Mouse (Mus musculus) heart, embryonic 14.5 days (tissue): ENCODE data around the gene Vps51. TPM values are rescaled to one million over a fixed set of nuclear protein-coding genes. Genes with fewer than 3 reads are reported as not detected.

Source experiments
- ATAC-seq: fragments of 200-750 bp; cut with Nextera tagmentation; 2 replicates; pipeline ENCODE4 v1.8.0; 2017; ENCODE audit warnings: low read depth, moderate TSS enrichment; ENCODE audit not compliant: insufficient number of reproducible peaks, insufficient read depth, low FRiP score
- H3K27ac ChIP-seq, 2 experiments: fragments of 200-500 bp in 1 of 2; fragments of 300-500 bp in 1 of 2; sonication (generic) in 1 of 2; replicated peaks in 1 of 2; 2 replicates each; pipeline ENCODE4 v1.5.1; 2012 to 2014; ENCODE audit warnings: low read depth in 2 of 2, low read length in 2 of 2, control low read depth in 1 of 2, mild to moderate bottlenecking in 1 of 2, mixed read lengths in 1 of 2; ENCODE audit not compliant: control insufficient read depth in 1 of 2, insufficient read depth in 1 of 2
- H3K27me3 ChIP-seq: fragments of 300-500 bp; sonication (generic); 2 replicates; pipeline ENCODE4 v1.6.1; 2014; ENCODE audit warnings: mild to moderate bottlenecking, low read length, control low read depth; ENCODE audit not compliant: control insufficient read depth, insufficient read depth
- H3K36me3 ChIP-seq: fragments of 300-500 bp; sonication (generic); 2 replicates; pipeline ENCODE4 v1.6.1; 2014; ENCODE audit warnings: mild to moderate bottlenecking, control low read depth, low read length, mixed read lengths; ENCODE audit not compliant: control insufficient read depth, insufficient read depth
- H3K4me1 ChIP-seq, 2 experiments: fragments of 200-500 bp in 1 of 2; fragments of 300-500 bp in 1 of 2; sonication (generic) in 1 of 2; 2 replicates each; pipeline ENCODE4 v1.6.1; 2012 to 2014; ENCODE audit warnings: low read length in 2 of 2, control low read depth in 1 of 2, mixed read lengths in 1 of 2; ENCODE audit not compliant: control insufficient read depth in 2 of 2, insufficient read depth in 2 of 2
- H3K4me2 ChIP-seq: fragments of 300-500 bp; sonication (generic); 2 replicates; pipeline ENCODE4 v1.6.1; 2014; ENCODE audit warnings: mild to moderate bottlenecking, low read length
- H3K4me3 ChIP-seq, 2 experiments: fragments of 200-500 bp in 1 of 2; fragments of 300-500 bp in 1 of 2; sonication (generic) in 1 of 2; 2 replicates each; pipeline ENCODE4 v1.5.1; 2012 to 2014; ENCODE audit warnings: low read length in 2 of 2, mild to moderate bottlenecking in 2 of 2, control low read depth in 1 of 2, low read depth in 1 of 2, moderate library complexity in 1 of 2; ENCODE audit not compliant: control insufficient read depth in 1 of 2, insufficient read depth in 1 of 2
- H3K9ac ChIP-seq: fragments of 300-500 bp; sonication (generic); 2 replicates; pipeline ENCODE4 v1.6.1; 2014; ENCODE audit warnings: mild to moderate bottlenecking, low read length
- H3K9me3 ChIP-seq: fragments of 300-500 bp; sonication (generic); 2 replicates; pipeline ENCODE4 v1.6.1; 2016; ENCODE audit warnings: low read length, control low read depth; ENCODE audit not compliant: control insufficient read depth
- WGBS: fragments of 180-500 bp; shearing (Covaris S2); extraction: QIAGEN DNeasy Blood & Tissue Kit; methylation state at CpG from one replicate; pipeline ENCODE4 v1.1.7; 2014; 5-methylcytosine and 5-hydroxymethylcytosine counted together
- polyA plus RNA-seq: library from polyadenylated mRNA; unstranded; fragments of >200 nt; fragmentation: Nextera tagmentation; extraction: Ambion mirVana; gene quantifications from 2 replicates; pipeline ENCODE4 v1.2.1, GENCODE M21; 2014

Gene Vps51
- polyA plus RNA-seq, 1 experiment from 2014 or later, result 44.8 TPM

DNA sequence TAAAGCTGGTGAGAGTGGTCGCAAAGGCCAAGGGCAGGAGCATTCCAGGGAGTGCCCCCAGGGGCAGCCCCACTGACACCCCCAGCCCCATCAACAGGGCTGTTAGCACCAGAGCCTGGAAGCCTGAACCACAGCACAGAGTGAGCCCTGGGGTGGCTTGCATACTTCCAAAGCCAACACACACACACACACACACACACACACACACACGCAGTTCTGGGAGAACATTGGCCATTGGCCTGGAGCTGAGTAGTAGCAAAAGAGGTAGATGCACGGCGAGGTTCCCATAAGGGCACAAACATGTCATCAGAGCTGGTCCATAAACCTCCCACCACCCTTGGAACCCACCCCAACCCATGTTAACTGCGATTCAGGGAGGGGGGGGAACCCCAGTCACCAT lies 10.5 kb downstream of the Vps51 start:
- no peaks in the 10 kb centered on the region for H3K27me3 ChIP-seq
- H3K4me1 ChIP-seq, result peaks cover 22 to 35% of the 10 kb centered on the region in 2 experiments
- peak overlapping the region; percentile 43 to 49 for H3K4me3 ChIP-seq
- ATAC-seq, result no peak
- no peaks in the 10 kb centered on the region for H3K9me3 ChIP-seq
- WGBS, result 42% methylated on average over 5 of the region's 5 CpGs
- H3K9ac ChIP-seq, result peak overlapping the region; percentile 65
- H3K4me2 ChIP-seq, result peak overlapping the region; percentile 96
- peaks cover 33% of the 10 kb centered on the region for H3K36me3 ChIP-seq
- peak overlapping the region in 1 of 2 experiments; percentile 39; a peak in 1 of 4 replicates for H3K27ac ChIP-seq

DNA sequence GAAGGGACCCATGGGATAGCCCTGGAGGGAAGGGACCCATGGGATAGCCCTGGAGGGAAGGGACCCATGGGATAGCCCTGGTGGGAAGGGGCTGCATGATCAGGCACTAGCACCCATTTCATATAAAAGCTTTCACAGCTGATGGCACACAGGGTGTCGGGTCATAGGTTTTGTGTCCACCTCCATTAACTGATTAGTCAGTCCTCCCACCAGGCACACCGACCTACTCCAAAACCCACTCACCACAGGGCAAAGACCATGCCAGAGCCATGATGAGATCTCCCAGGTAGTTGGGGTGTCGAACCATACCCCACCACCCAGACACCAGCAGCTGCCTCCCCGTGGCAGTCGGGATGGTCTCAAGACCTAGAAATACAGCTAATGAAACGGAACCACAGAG lies 13.9 kb downstream of the Vps51 start:
- Histone ChIP-seq H3K27ac (no peak overlapping the region), H3K9me3 (no peaks in the 10 kb centered on the region), H3K9ac (no peak overlapping the region), H3K4me2 (no peak overlapping the region), H3K27me3 (no peaks in the 10 kb centered on the region), H3K4me1 (peaks cover 21 to 42% of the 10 kb centered on the region in 2 experiments), H3K4me3 (no peak overlapping the region), H3K36me3 (peaks cover 18% of the 10 kb centered on the region)
- ATAC-seq, result no peak
- 92% methylated on average over 6 of the region's 6 CpGs for WGBS

DNA sequence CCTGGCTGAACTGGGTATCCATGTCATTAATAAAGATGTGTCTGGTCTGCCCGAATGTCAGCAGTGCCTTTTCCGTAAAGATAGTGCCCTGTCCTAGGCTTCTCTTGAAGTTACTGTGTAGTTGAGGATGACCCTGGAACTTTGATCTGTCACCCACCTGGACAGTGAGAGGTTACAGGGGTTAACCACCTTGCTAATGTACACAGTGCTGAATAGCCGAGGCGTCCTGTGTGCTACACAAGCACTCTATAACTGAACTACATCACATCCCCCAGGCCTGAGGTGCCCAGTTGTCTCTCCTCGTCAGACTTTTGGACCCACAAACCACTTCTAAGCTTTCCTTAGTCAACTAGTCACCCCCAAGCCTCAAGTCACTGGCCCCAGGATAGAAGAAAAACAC lies 14.6 kb downstream of the Vps51 start:
- peaks cover 18 to 37% of the 10 kb centered on the region in 2 experiments for H3K4me1 ChIP-seq
- no peaks in the 10 kb centered on the region for H3K9me3 ChIP-seq
- WGBS, result 65% methylated on average over 5 of the region's 5 CpGs
- ATAC-seq, result no peak
- H3K27me3 ChIP-seq, result no peaks in the 10 kb centered on the region
- peaks cover 18% of the 10 kb centered on the region for H3K36me3 ChIP-seq
- peak overlapping the region; percentile 96 for H3K9ac ChIP-seq
- peak overlapping the region in 1 of 2 experiments; percentile 94; a peak in 1 of 4 replicates for H3K27ac ChIP-seq
- peak overlapping the region; percentile 98 for H3K4me2 ChIP-seq
- peak overlapping the region; percentile 70 to 91 for H3K4me3 ChIP-seq

DNA sequence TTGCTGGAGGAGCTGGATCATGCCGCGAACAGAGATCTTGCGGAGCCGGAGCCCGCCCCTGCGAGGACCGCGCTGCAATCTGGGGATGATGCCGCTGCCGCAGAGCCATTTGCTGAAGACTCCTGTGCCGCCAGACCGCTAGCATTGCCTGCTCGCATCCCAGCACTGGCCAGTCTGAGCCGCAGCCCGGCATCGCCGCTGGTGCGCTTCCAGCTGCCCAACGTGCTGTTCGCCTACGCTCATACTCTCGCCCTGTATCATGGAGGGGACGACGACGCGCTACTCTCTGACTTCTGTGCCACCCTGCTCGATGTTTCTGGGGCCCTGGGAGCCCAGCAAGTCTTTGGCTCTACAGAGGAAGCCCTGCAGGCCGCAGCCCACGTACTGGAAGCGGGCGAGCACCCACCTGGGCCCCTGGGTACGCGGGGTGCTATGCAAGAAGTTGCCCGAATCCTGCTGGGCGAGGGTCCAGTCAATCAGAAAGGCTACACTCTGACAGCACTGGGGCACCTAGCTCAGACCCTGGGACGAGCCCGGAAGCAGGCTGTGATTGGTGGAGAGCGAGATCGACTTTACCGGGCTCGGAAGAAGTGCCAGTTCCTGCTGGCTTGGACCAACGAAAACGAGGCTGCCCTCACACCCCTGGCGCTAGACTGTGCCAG lies 15.3 kb downstream of the Vps51 start:
- H3K9ac ChIP-seq, result peak overlapping the region; percentile 96
- ATAC-seq, result no peak
- peak overlapping the region; percentile 70 to 91 for H3K4me3 ChIP-seq
- no peaks in the 10 kb centered on the region for H3K27me3 ChIP-seq
- 2% methylated on average over 44 of the region's 44 CpGs for WGBS
- peaks cover 12 to 33% of the 10 kb centered on the region in 2 experiments for H3K4me1 ChIP-seq
- H3K27ac ChIP-seq, result peak overlapping the region; percentile 81 to 94
- H3K9me3 ChIP-seq, result no peaks in the 10 kb centered on the region
- H3K36me3 ChIP-seq, result peaks cover 18% of the 10 kb centered on the region
- peak overlapping the region; percentile 98 for H3K4me2 ChIP-seq

DNA sequence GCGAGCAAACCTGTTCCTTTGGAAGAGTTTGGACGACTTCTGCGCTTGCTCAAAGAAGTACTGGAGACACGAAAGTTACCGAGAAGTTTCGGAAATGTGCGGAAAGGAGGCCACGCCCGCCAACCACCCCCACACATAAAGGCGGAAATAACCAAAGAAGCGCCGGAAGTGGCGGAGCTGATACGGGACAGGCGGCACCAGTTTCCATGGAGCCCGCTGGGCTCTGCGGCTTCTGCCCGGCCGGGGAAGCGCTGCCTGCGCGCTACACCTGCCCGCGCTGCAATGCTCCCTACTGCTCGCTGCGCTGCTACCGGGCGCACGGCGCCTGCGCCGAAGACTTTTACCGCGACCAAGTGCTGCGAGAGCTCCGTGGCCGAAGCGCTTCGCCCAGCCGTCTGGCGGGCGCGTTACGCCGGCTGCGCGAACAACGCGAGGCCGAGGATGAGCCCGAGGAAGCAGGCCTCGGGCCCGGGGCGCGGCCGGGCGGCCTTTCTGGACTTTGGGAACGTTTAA lies 16.0 kb downstream of the Vps51 start, which contains the start of gene Znhit2:
Znhit2 (plus strand) TSS at position 172 of the 513 bp plus-strand sequence.
- H3K9me3 ChIP-seq, result no peaks in the 10 kb centered on the region
- peak within 1 kb of the TSS; percentile 98 for H3K4me2 ChIP-seq
- under 1% methylated on average over 58 of the region's 58 CpGs for WGBS
- ATAC-seq, result peak; percentile 61
- H3K4me1 ChIP-seq, result peaks cover 9 to 33% of the 10 kb centered on the region in 2 experiments
- H3K36me3 ChIP-seq, result peaks cover 19% of the 10 kb centered on the region
- H3K9ac ChIP-seq, result peak within 1 kb of the TSS; percentile 96
- peak within 1 kb of the TSS; percentile 81 to 94 for H3K27ac ChIP-seq
- H3K27me3 ChIP-seq, result no peaks in the 10 kb centered on the region
- H3K4me3 ChIP-seq, result peak within 1 kb of the TSS; percentile 70 to 91

DNA sequence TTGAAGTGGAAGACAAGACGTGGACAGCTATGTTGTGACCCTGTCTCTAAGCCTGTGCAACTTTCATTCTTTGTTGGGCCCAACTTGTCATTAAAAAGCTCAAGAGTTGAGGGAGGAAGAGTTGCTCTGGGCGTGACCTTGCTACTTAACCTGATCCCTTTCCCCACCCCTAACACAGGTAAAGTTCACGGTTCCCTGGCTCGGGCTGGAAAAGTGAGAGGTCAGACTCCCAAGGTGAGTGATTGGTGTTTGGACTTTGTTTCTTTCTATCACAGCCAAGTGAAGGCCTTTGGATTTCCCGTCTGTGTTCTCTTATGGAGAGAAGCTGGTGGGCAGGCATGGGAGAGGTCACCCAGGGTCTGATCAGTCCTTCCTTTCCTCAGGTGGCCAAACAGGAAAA lies 18.1 kb downstream of the Vps51 start:
- 88% methylated on average over 5 of the region's 5 CpGs for WGBS
- peak overlapping the region; percentile 86 for H3K4me2 ChIP-seq
- peaks cover 9 to 33% of the 10 kb centered on the region in 2 experiments for H3K4me1 ChIP-seq
- peak overlapping the region in 1 of 2 experiments; percentile 82; a peak in 1 of 4 replicates for H3K27ac ChIP-seq
- H3K36me3 ChIP-seq, result peaks cover 40% of the 10 kb centered on the region
- ATAC-seq, result no peak
- peak overlapping the region; percentile 94 for H3K9ac ChIP-seq
- peak overlapping the region in 1 of 2 experiments; percentile 88; a peak in 2 of 4 replicates for H3K4me3 ChIP-seq
- H3K27me3 ChIP-seq, result no peaks in the 10 kb centered on the region
- no peaks in the 10 kb centered on the region for H3K9me3 ChIP-seq

DNA sequence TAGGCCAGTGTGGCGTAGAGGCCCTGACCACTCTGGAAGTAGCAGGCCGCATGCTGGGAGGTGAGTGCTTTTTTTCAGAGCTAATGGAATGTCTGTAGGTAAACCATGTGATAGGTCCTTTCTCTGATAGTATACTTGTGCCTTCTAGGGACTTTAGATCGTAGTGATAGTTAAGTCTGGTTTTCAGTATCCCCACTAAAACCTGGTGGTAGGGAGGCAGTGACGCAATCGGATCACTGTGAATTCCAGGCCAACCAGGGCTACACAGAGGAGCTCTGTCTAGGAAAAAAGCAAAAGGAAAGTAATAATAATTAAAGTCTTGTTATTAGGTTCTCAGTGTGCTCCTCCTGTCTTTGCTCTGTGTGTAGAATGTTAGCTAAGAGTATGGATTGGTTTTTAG lies 18.5 kb downstream of the Vps51 start:
- no peaks in the 10 kb centered on the region for H3K9me3 ChIP-seq
- peak overlapping the region in 1 of 2 experiments; percentile 82; a peak in 2 of 4 replicates for H3K27ac ChIP-seq
- peak overlapping the region; percentile 81 to 88 for H3K4me3 ChIP-seq
- peaks cover 45% of the 10 kb centered on the region for H3K36me3 ChIP-seq
- no peak for ATAC-seq
- 26% methylated on average over 5 of the region's 5 CpGs for WGBS
- H3K27me3 ChIP-seq, result no peaks in the 10 kb centered on the region
- H3K9ac ChIP-seq, result peak overlapping the region; percentile 94
- H3K4me2 ChIP-seq, result peak overlapping the region; percentile 86
- peaks cover 9 to 33% of the 10 kb centered on the region in 2 experiments for H3K4me1 ChIP-seq
